Mouse (Mus musculus): ENCODE measurements around the gene Pax6.

Gene Pax6

DNA sequence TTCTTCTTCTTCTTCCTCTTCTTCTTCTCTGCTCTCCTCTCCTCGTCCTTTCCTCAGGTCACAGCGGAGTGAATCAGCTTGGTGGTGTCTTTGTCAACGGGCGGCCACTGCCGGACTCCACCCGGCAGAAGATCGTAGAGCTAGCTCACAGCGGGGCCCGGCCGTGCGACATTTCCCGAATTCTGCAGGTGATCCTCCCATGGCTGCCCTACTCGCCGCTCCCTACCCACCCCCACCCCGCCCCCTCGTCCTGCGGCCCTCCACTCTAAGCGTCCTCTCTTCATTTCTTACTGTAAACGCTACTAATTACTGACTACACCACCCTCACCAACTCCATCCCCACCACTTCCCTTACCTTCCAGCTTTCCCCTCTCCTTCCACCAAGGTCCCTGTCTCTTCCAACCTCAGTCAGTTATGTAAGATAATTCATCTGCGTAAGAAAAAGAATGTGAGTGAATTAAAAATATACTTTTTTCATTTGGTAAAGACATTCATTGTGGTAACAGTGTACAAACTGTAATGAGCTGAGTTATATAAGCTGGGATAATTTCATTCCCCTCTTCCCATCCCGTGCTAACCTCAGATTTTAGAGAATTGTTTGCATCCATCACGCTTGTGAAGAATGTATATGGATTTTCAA is 15.2 kb downstream of the Pax6 start:
- DNase-seq (ENCODE audit: low read depth, low spot score), result no peak

DNA sequence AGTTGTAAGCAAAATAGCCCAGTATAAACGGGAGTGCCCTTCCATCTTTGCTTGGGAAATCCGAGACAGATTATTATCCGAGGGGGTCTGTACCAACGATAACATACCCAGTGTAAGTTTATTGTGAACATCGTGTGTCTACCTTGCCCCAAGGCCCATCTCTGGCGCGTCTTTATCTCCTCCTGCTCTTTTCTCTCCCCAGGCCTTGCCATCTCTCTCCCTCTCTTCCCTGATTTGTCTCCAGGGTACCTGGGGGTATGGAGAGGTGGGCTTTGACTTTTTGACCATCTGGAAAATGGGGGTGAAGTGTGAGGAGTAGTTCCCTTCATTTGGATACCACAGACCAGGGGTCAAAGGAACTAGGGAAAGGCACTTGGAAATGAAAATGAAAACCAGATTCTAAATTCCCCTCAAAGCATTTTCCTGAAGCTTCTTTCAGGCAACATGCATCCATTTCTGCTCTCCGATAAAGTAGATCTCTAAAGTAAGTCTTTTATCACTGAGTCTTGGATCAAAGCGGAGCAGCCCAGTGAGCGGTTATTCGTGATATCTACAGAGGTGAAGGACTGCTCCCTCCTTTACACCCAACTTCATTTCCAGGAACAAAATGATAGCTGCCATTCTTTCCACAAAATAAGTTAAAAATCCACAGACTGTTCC is 16.4 kb downstream of the Pax6 start:
- no peak for DNase-seq (ENCODE audit: low read depth, low spot score)

DNA sequence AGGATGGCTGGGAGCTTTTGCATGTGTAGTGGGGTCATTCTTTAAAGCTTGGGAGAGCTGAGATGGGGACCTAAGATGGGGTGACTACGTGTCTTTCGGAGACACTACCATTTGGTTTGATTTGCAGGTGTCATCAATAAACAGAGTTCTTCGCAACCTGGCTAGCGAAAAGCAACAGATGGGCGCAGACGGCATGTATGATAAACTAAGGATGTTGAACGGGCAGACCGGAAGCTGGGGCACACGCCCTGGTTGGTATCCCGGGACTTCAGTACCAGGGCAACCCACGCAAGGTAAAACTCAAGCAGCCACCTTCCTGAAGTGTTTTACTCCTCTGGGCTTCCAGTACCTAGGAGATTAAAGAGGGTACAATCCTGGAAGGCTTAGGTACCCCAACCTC is 17.0 kb downstream of the Pax6 start:
- no peak for DNase-seq (ENCODE audit: low read depth, low spot score)

DNA sequence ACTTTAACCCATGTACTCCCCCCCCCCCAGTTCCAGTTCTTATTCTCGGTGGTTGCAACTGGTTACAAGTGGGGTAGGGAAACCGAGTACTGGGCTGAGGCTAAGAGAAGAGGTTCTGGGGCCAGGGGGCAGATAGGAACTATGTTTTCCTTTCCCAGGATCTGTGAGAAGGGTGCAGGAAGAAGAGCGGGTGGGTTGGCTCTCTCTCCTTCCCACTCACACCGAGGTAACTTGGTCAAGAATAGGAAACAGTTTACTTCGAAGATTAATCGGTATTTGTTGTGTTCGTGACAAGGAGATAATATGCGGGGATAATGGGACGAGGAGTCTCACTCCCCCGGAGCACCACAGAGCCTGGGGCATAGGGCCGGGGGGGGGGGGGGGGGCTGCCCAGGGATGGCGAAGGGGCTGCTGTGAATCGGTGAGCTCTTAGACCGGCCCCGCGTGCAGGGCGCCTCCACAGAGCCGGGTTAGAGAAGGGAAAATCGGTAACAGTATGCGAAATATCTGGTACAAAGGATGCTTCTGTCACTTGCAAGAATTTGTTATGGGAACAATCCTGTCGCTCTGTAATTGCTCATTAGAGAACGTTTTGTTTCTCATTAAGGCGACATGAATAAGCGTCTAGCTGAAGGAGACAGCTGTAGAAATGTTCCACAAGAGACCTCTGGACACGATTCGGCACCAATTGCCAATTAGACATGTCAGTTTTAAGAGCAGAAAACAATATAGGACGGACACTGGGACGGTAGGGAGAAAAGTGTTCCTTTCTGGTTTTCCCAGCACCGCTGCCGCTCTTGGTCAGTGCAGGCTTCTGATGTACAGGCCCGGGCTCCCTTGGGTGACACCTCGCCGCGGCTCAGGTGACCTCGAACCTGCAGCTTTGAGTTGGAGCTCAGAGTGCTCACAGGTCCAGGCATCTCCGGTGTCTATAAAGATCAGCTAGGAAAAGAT is 17.9 kb downstream of the Pax6 start:
- no peak for DNase-seq (ENCODE audit: low read depth, low spot score)

DNA sequence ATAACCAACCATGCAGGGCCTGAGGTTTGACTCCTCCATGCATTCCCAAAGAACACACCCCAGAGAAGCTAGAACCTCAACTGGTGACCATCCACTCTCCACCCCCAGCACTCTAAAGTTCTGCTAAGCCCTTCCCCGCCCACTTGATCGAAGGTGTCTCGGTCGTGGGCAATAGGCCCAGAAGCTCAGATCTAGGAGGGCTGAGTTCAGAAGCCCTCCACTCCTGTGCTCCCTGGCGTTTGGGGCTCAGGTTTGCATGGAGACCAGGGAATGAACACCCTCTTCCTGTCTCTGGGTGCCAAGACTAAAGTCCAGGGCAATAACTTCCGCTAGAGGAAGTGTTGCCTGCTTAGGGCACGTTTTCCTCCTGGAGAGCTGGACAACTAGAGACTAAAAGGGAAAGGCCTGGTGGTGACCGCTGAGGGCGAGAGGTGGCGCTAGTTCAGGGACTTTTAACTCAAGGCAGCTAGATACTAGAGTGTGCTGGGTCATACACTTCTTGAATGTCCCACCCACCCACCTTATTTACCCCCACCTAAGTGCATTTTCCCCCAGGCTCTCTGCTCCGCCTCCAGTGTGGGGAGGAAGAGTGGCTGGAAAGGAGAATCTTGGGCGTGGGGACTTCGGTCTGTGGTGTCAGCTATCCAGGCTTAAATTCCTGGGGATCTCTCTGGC is 18.8 kb downstream of the Pax6 start:
- DNase-seq (ENCODE audit: low read depth, low spot score), result no peak

DNA sequence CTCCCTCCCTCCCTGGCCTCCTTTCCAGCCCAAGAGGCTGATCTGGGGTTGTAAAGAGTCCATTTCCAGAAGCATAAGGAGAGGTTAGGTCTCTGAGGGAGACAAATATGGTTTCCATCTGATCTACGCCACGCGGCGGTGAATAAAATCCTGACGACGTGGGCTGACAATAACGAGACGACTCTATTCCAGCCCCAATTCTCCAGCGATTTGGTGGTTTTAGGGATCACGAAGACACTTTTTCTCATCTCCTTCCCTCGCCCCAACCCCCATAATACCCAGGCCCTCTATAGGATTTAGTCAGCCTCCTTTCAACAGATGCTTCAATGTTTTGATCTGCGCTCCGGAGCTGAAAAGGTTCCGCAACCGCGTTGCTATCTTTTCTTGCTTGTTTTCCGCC is 19.3 kb downstream of the Pax6 start:
- DNase-seq (ENCODE audit: low read depth, low spot score), result no peak

DNA sequence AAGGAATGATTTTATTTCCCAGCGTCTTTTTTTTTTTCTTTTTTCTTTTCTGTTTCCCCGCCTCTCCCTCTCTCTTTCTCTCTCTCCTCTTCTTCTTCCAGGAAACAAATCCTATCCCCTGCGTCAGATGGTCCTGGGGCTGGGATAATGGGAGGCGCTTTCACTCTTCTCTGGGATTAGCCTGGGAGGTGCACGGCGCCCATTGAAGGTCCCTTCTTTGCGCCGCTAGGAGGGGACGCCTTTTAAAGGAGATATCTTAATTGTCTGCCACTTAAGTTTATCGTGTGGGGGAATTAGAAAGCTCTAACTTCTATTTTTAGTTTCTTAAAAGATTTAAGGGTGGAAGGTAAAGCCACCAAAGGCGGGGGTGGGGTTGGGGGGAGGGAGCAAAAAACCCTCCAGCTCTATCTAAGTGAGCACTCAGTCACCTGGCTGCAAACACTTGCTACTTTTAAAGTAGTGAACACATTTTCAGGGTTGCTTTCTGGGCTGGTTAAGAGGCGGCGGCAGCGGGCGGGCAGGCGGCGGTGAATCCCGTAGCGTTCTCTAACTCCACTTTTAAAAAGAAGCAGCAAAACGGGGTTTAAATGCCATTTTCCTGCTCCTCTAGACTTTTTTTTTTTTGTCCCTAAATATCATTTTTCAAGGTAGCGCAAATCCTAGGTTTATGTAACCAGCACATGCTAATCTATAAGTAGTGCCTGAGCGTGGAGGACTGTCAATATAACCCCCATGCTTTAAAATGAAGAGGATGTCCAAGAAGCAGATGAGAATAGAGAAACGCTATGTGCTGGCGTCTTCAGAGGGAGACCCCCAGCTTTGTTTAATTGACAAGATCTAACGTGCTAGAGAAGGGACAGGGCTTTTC is 20.0 kb downstream of the Pax6 start:
- DNase-seq (ENCODE audit: low read depth, low spot score), result no peak

DNA sequence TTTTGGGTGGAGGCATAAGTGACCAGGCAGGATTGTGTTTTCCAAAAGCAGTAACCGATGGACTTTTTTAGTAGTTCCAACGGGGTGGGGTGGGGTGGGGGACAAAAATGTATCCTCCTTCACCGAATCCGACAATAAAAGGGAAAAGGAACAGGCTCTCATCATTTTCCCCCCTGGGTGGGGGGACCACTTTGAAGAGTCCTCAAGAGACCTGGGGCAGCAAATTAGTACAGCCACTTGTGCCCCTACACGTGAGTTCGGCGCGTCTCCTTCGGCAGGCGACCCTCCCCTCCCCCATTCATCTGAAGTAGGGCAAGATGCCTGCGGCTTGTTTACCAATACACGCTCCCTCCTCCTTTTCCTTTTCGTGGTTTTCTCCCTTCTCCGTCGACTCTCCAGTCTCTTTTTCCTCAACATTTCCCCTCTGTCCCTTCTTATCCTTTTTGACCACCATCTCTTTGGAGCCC is 20.6 kb downstream of the Pax6 start:
- no peak for DNase-seq (ENCODE audit: low read depth, low spot score)

DNA sequence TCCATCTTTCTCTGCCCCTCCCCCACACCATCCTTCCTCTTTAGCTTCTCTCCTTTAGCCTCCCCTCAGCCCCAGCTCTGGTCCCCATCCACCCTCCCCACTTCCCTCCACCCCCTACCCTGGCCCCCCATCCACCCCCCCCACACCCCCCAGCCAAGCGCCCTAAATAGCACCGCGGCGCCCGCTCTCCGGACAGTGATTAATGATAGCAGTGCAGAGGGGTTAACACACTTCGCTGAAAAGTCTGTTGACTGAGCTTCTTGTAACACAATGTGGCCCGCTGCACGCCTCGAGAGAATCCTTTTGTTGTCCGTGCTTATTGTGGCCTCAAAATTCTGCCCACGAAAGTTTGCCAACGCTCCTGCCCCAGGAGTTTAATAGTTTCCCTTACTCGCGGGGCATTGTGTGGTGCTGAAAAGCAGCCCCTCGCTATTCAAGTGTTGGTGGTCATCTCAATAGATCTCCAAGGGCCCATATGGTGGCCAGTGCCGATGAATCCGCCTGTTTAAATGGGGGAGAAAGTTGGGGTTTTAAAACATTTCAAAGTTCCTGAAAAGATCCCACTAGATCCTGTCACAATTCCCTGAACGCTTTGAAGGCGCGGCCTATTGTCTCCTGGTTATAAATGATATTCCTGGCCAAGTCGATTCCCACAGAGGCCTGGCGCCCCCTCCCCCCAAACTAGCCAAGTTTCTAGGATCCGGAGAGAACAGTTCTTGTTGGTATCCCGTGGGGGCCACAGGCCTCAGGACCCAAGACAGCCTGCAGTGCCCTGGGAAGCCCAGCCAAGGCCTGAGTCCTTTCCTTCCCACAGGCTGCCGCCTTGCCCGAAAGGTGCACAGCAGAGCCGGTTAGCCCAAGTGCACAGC is 21.3 kb downstream of the Pax6 start:
- DNase-seq (ENCODE audit: low read depth, low spot score), result no peak

DNA sequence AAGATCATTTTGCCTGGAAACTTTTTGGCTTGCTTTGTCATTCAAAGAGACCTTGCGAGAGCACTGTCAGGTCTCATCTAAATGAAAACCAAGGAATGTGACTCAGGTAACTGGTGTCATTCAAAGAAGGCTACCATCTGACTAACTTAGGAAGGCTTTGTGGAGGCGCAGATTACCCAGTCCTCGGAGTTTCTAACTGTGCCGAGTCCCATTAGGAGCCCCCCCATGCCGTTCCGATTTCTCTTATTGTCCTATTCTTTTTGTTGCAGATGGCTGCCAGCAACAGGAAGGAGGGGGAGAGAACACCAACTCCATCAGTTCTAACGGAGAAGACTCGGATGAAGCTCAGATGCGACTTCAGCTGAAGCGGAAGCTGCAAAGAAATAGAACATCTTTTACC is 22.6 kb downstream of the Pax6 start:
- no peak for DNase-seq (ENCODE audit: low read depth, low spot score)

DNA sequence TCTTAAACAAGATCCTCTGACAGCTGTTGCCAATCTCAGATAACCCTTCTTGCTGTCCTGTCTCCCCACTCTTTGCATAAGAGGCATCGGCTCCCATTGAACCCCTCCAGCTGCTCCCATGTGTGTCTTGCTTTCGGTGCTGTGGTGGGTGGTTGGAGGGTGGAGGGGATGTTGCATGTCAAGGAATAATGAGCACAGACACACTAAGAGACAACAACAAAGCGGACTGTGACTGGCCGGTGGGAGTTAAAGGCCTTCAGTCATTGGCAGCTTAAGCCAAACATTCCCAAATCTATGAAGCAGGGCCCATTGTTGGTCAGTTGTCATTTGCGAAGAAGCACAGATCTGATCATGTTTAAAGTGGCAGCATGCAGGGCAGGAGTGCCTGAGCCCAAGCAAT is 29.0 kb downstream of the Pax6 start:
- no peak for DNase-seq (ENCODE audit: low read depth, low spot score)

DNA sequence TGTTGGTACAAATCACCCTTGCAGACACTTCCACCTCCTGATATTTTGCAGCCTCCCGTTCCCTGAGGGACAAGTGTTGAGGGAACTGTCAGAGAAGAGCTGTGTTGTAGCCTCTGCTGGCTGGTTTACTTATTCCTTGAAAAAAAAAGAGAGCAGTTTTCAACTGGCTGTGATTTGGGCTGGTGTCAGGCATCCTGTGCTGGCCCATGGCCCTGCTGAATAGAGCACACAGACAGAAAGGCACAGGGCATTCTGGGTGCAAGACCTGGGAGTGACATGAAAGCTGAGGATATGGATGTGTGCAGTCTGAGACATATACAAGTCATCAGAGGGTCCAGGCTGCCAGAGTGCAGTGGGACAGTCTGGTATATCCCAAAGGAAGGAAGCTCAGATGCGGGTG is 29.9 kb downstream of the Pax6 start:
- no peak for DNase-seq (ENCODE audit: low read depth, low spot score)

DNA sequence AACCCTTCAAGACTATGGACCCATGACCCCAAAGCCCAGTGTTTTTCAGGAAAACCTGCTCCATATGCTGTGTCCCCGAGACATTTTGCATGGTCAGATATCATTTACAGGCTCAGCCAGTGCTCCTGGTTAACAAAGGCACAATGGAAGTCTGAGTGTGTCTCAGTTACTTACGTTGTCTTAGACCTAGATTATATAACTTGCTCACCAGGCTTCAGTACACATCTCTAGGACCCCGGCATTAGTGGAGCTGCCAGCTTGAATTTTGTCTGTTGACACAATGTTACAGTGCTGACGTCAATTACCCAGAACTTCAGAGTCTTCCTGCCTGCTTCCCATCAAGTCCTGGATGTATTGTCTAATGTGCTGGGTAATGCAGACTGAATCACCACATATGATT is 33.1 kb downstream of the Pax6 start:
- no peak for DNase-seq (ENCODE audit: low read depth, low spot score)

DNA sequence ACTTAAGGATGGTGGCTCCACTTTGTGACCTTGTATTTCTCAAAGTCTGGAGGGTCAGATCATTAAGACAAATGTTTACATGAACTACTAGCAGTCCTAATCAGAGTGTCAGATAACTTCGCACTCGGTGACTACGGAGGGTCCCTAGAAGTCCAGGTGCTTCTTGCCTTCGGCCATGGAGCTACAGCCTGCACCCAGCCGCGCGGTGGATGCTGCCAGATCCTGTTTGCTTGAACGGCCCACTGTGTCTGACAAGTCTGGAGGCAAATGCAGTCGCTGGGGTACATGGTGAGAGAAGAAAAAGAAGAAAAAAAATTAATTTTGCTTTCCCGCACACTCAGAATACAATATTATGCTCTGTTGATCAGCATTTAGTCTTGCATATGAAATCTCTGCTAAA is 33.9 kb downstream of the Pax6 start:
- DNase-seq (ENCODE audit: low read depth, low spot score), result no peak

DNA sequence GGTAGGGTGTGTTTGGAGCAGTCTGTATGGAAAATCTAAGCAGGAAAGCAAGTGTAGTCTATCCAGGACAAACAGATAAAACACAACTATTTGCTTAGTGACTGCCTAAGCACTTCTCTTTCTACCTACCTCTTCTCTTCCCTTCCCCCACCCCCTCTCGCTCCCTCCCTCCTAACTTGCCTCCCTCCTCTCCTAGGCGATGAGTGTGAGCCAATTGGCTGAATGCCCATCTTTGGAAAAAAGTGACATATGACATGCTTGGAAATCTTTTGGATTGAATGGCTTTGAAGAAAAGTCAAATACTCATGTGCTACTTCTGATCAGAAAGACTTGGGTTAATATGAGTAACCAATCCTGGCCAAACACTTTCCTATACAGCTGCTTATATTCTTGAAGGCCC is 36.6 kb downstream of the Pax6 start:
- no peak for DNase-seq (ENCODE audit: low read depth, low spot score)

DNA sequence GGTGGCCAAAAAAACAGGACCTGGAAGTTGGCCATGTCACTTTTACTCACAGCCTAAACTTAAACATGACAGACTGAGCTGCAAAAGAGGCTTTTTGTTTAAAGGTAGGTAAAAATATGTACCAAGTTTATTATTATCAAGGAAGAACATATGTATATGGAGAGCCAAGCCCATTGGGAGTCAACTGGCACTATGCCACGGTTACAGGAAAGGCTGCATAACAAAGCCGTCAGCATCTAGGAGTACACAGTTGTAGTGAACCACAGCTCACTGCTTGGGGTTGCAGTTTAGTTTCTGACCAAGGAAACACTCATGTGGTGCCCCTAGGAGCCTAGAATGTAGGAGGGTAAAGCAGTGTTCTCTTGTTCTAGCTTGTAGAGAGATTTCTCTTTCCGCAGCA is 40.4 kb downstream of the Pax6 start:
- DNase-seq (ENCODE audit: low read depth, low spot score), result no peak

DNA sequence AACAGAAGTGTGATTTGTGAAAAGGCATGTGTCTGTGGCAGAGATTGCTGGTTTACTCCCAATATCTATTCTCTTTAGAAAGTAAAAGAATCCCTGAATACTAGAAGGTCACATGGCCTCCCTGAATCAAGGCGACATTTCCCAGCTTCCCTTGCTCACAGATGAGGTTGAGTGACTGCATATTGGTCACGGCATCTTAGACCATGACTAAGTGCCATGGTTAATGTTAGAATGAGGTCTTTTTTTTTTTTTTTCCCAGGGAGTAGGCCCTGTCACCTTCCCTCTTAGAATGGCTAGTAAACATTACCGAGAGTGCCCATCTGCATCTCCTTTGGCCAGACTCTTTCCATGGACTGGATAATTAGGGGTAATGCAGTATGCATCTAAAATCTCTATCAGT is 41.8 kb downstream of the Pax6 start:
- no peak for DNase-seq (ENCODE audit: low read depth, low spot score)

DNA sequence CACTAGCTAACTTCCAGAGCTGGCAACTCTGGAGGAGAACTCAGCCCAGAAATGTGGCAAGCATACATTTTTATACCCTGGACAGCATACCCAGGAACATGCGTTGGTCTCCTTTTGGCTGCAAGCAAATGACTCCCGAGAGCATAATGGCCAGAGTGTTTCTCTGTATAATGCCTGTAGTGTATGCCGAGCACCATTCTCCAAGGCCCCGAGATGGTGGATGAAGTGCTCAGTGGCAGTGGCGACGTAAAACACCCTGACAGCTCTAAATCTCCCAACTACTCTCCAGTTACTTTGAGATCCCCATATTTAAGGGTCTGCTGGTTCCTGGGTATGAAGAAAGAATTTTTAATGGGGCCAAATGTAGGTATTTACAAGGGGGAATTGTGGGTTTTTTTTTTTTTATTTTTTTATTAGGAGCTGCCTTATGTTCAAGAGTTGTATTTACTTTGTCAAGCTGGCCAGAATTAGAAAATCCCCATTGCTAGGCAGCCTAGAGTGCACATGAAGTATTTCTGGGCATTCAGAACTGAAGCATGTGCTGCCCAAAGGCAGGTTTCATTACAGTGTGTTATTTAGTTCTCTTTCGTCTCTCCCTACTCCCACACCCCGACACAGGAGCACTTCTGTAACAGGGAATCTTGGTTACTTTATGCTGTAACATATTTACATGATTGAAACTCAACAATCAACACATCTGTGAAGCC is 46.9 kb downstream of the Pax6 start:
- no peak for DNase-seq (ENCODE audit: low read depth, low spot score)

DNA sequence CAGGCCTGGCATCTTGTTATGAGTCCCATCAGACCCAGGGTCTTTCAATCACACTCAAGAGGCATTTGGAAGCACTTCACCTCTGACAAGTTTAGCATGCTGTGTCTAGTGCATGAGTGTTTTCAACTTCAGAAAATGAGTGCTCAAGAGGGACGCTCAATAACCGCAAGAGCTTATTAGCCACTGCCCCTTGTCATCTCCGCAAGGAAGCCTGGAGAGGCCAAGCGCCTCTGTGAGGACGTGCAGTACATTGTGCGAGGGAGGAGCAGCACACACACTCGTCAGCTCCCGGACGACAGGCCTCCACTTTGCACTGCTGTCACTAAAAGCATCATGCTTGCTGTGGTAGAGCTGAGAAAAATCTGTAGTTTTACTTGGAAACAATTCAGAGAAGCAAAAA is 58.0 kb downstream of the Pax6 start:
- no peak for DNase-seq (ENCODE audit: low read depth, low spot score)
